Mouse (Mus musculus) small intestine, adult 2 months (tissue): ENCODE results near the gene C2cd3. TPM values are rescaled to one million over a fixed set of nuclear protein-coding genes. Genes with fewer than 3 reads are reported as not detected.

Source experiments
- H3K27ac ChIP-seq: fragments of 200-500 bp; 2 replicates; pipeline ENCODE4 v1.5.1; 2012; ENCODE audit warnings: low read depth, low read length, control low read depth, inconsistent platforms; ENCODE audit not compliant: insufficient read depth
- H3K27me3 ChIP-seq: fragments of 200-500 bp; 2 replicates; pipeline ENCODE4 v1.6.1; 2012; ENCODE audit warnings: mild to moderate bottlenecking, moderate library complexity, low read length, inconsistent platforms; ENCODE audit not compliant: control insufficient read depth, insufficient read depth
- H3K36me3 ChIP-seq: fragments of 200-500 bp; 2 replicates; pipeline ENCODE4 v1.6.1; 2012; ENCODE audit warnings: mild to moderate bottlenecking, low read length, control low read depth, inconsistent platforms; ENCODE audit not compliant: control insufficient read depth, insufficient read depth
- H3K4me1 ChIP-seq: fragments of 200-500 bp; 2 replicates; pipeline ENCODE4 v1.6.1; 2012; ENCODE audit warnings: low read length, inconsistent platforms, mixed read lengths; ENCODE audit not compliant: control insufficient read depth, insufficient read depth, insufficient read length
- H3K4me3 ChIP-seq: fragments of 200-500 bp; 2 replicates; pipeline ENCODE4 v1.5.1; 2012; ENCODE audit warnings: low read depth, mild to moderate bottlenecking, control low read depth, inconsistent platforms, low read length, moderate library complexity
- CTCF ChIP-seq: fragments of 200-500 bp; IDR thresholded peaks from 2 replicates; pipeline ENCODE4 v1.5.1; 2012; ENCODE audit warnings: low read depth, mild to moderate bottlenecking, control low read depth, inconsistent platforms, low read length, moderate library complexity, mixed read lengths; ENCODE audit not compliant: insufficient replicate concordance, insufficient read length; ENCODE audit errors: extremely low read depth
- POLR2A ChIP-seq: fragments of 200-500 bp; IDR thresholded peaks from 2 replicates; pipeline ENCODE4 v1.6.1; 2012; ENCODE audit warnings: low read depth, mild to moderate bottlenecking, control low read depth, inconsistent platforms, low read length, moderate library complexity
- whole genome bisulfite sequencing: fragments of 180-500 bp; shearing (Covaris S2); methylation state at CpG from one replicate; pipeline ENCODE4 v1.1.7; 2018; 5-methylcytosine and 5-hydroxymethylcytosine counted together
- polyA plus RNA-seq: library from polyadenylated mRNA; depleted of rRNA; stranded (reverse); fragments of >200 nt; gene quantifications from 2 replicates; pipeline ENCODE4 v1.2.3, GENCODE M21; 2012; rRNA removed

The C2cd3 gene
- polyA plus RNA-seq, 1 experiment: 10.1 TPM

DNA sequence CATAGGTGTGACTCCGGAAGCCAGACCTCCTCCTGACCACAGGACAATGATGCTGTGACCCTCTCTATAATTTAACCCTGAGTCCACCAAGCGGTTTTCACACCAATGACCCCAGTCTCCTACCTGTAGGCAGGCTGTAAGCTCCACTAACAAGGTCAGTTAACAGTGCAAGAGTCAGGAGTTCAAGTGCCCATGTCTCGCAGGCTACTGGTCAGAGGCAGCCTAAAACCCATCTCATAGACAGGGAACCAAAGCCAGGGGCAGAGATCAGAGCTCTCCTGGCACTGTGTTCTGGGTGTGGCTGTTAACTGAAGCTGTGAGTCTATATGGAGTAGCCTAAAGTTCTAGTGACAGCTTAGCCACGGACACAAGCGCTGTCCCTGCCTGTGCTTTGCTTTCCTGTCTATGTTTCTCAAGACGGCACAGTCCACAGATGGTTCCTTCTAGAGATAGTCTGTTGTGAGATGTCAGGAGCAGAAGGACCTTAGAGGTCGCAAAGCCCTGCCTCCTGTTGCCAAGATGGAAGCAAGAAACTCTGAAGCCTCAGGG, 130.4 kb downstream of the C2cd3 start:
- no peak overlapping the region for H3K4me3 ChIP-seq
- 27% methylated on average over 7 of the region's 7 CpGs for WGBS
- H3K27me3 ChIP-seq: no peaks in the 10 kb centered on the region
- peaks cover 19% of the 10 kb centered on the region for H3K4me1 ChIP-seq
- peaks cover 31% of the 10 kb centered on the region for H3K36me3 ChIP-seq
- no peak overlapping the region for H3K27ac ChIP-seq
- TF ChIP-seq CTCF: no peak
- TF ChIP-seq POLR2A: no peak

DNA sequence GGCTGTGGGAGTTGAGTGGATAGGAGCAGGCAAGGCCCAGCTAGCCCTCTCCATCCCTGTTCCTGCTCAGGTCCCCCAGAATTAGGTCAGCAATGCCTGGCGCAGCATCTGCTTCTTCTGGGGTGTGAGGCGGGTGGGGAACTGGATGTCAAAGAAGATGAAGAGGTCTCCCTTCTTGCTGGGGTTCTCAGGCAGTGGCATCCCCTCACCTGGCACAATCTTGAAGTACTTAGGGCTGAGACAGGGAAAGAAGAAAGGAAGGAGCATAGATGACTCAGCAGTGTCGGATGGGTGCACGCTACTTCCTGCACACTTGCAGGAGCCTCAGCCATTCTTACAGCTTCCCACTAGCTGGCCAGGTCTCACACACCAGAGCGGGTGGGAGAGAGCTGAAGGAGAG, 131.0 kb downstream of the C2cd3 start:
- H3K27ac ChIP-seq: no peak overlapping the region
- H3K27me3 ChIP-seq: no peaks in the 10 kb centered on the region
- 32% methylated on average over 5 of the region's 5 CpGs for WGBS
- H3K4me1 ChIP-seq: peaks cover 19% of the 10 kb centered on the region
- TF ChIP-seq CTCF (no peak), POLR2A (no peak)
- peaks cover 24% of the 10 kb centered on the region for H3K36me3 ChIP-seq
- H3K4me3 ChIP-seq: no peak overlapping the region

DNA sequence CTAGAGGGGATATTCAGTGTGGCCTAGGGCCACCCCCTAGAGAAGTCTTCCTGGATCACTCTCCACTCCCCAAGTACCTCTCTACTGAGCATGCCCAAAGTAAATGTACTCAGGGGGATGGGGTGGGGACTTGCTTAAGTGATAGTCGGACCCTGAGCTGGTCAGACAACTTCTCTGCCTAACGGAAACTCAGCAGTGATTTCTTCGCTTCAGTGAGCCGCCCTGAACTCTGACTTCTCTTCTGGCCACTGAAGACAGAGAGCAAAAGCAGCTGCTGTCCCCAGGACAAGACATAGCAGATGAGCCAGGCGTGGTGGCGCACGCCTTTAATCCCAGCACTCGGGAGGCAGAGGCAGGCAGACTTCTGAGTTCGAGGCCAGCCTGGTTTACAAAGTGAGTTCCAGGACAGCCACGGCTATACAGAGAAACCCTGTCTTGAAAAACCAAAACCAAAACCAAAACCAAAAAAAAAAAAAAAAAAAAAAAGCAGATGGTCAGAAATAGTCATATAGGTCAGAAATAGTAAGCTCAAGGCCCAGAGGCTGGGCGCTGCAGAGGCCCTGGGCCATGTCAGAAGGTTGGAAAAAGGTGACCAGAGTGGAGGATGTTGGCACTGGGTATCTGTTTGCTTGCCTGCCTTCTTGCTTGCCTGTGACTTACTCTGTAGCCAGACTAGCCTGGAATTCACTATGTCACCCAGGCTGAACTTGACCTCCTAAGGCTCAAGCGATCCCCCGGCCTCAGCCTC, 132.9 kb downstream of the C2cd3 start:
- H3K27me3 ChIP-seq: no peaks in the 10 kb centered on the region
- no peak overlapping the region for H3K27ac ChIP-seq
- peaks cover 19% of the 10 kb centered on the region for H3K4me1 ChIP-seq
- WGBS: 42% methylated on average over 13 of the region's 13 CpGs
- no peak overlapping the region for H3K4me3 ChIP-seq
- TF ChIP-seq CTCF: no peak
- TF ChIP-seq POLR2A: no peak
- peaks cover 6% of the 10 kb centered on the region for H3K36me3 ChIP-seq

DNA sequence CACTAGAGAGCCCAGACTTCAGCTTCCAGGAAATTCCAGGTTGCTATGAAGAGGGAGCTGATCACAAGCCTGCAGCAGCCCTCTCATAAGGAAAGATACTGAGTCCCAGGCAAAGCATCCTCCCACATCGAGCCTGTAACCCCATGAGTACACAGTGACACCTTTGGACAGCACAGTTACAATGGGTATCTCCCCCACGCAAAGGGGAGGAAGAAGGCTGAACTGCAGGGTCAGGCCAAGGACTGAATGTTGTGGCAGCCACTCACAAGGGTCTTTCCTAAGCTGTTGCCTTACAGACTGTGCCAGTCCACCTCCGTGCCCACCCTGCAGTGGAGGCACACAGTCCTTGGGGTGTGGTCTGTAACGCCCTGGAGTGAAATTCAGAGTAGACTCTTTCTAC, 134.5 kb downstream of the C2cd3 start:
- Histone ChIP-seq H3K36me3 (no peaks in the 10 kb centered on the region), H3K27ac (no peak overlapping the region), H3K27me3 (no peaks in the 10 kb centered on the region), H3K4me1 (peaks cover 17% of the 10 kb centered on the region), H3K4me3 (no peak overlapping the region)
- peak; percentile 12; the same call in 1 of the 2 replicates for TF ChIP-seq CTCF
- TF ChIP-seq POLR2A: 0 out of 2 replicates have a peak, but pooled peaks have one; percentile 14
- 43% methylated on average over 4 of the region's 4 CpGs for WGBS

DNA sequence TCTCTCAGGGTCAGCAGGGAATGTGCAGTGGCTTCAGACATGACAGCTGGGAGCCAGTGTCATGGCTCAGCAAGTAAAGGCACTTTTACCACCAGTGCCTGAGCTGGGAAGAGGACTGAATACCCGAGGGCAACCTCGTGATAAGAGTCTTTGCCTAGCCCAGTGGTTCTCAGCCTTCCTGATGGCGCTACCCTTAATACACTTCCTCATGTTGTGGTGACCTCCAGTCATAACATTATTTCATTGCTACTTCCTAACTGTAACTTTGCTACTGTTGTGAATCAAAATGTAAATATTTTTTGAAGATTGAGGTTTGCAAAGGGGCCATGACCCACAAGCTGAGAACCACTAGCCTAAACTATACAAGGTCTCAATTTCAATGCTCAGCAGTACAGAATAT, 136.6 kb downstream of the C2cd3 start:
- Histone ChIP-seq H3K4me3 (no peak overlapping the region), H3K4me1 (peaks cover 3% of the 10 kb centered on the region; the same call in 1 of the 2 replicates), H3K27me3 (no peaks in the 10 kb centered on the region), H3K27ac (no peak overlapping the region), H3K36me3 (no peaks in the 10 kb centered on the region)
- 19% methylated on average over 3 of the region's 3 CpGs for WGBS
- TF ChIP-seq POLR2A: no peak
- no peak for TF ChIP-seq CTCF

DNA sequence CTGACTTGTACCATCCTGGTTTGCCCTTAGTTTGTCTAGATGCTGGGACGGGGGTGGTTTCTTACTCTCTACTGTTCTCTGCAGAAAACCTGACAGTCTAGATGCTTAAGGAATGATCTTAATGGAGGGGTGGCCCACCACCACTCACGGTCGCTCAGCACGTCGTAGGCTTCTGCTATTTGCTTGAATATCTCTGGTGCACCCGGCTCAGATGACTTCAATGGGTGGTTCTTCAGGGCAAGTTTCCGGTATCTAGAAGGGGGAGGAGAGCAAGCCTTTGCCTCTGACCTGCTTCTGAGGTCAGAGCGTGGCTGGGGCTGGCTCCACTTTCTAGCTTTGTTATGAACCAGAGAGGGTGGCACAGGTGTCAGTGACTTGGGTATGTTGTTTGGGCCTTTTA, 139.6 kb downstream of the C2cd3 start:
- Histone ChIP-seq H3K27me3 (no peaks in the 10 kb centered on the region), H3K4me3 (no peak overlapping the region), H3K36me3 (no peaks in the 10 kb centered on the region), H3K4me1 (no peaks in the 10 kb centered on the region), H3K27ac (no peak overlapping the region)
- 76% methylated on average over 8 of the region's 8 CpGs for WGBS
- TF ChIP-seq POLR2A (no peak), CTCF (no peak)

DNA sequence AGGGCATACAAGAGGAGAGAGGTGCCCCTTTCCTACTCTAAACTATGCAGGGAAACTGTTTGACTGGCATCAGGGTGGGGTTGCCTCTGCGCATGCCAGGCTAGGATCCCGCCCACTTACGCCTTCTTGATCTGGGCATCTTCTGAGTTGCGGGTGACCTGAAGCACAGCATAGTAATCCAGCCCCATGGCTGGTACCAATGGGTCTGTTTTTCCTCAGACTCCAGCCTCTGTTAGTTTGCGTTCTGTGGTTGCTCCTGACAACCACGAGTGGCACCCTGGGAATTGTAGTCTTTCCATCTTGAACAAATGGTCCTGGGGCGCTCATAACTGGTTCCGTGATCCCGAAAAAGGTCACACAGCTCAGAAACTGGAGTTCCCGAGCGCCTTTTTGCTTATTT, 142.5 kb downstream of the C2cd3 start, which contains the start of gene Dnajb13:
Gene Dnajb13, minus strand, starts transcription at position 388 of the 400 bp plus-strand sequence.
- Histone ChIP-seq H3K36me3 (no peaks in the 10 kb centered on the region), H3K27me3 (no peaks in the 10 kb centered on the region), H3K4me3 (no peak within 1 kb of the TSS), H3K27ac (no peak within 1 kb of the TSS), H3K4me1 (no peaks in the 10 kb centered on the region)
- 70% methylated on average over 11 of the region's 11 CpGs for WGBS
- no peak for TF ChIP-seq POLR2A
- no peak for TF ChIP-seq CTCF

Other genes starting within 250 kb of the C2cd3 start
- 11.5 and 13.2 TPM in 2 replicates for gene Lipt2, start 213.0 kb upstream of the C2cd3 start, polyA plus RNA-seq
- 94.9 and 97.8 TPM in 2 replicates for gene Kcne3, start 195.7 kb upstream of the C2cd3 start, polyA plus RNA-seq
- gene Pgm2l1, start 144.8 kb upstream of the C2cd3 start, polyA plus RNA-seq: 1.3 and 1.5 TPM in 2 replicates
- 0.41 and 0.47 TPM in 2 replicates for gene P4ha3, start 86.7 kb upstream of the C2cd3 start, polyA plus RNA-seq
- gene Ppme1, start 74 bp downstream of the C2cd3 start, polyA plus RNA-seq: 35.1 and 45.8 TPM in 2 replicates
- gene Ucp3, start 100.8 kb downstream of the C2cd3 start, polyA plus RNA-seq: 0.11 and 0.23 TPM in 2 replicates
- 597 and 876 TPM in 2 replicates for gene Ucp2, start 121.1 kb downstream of the C2cd3 start, polyA plus RNA-seq
- 0.29 and 0.49 TPM in 2 replicates for gene Dnajb13, start 142.7 kb downstream of the C2cd3 start, polyA plus RNA-seq
- 9.4 and 14.8 TPM in 2 replicates for gene Coa4, start 164.8 kb downstream of the C2cd3 start, polyA plus RNA-seq
- 28.5 and 44.3 TPM in 2 replicates for gene Rab6a, start 235.2 kb downstream of the C2cd3 start, polyA plus RNA-seq
- gene Mrpl48, start 236.1 kb downstream of the C2cd3 start, polyA plus RNA-seq: 7.8 and 8.0 TPM in 2 replicates